Mouse (Mus musculus) c-Kit-positive CD71-positive TER-119-positive erythroid progenitor cells, embryonic 14.5 days (primary cell): ENCODE measurements around the gene Tec.
A peak's percentile ranks its signal among the peaks of the same experiment; 100 is the strongest.

ENCODE experiments used
- DNase-seq: peaks from one replicate; pipeline ENCODE4 v3.0.0-alpha.2; 2013; ENCODE audit warnings: low spot score

Tec gene

GRCm38 (mm10) chr5:72891534-72891933, 23.3 kb upstream of the Tec start:
- DNase-seq, result peak; percentile 41

- DNase-seq, result no peak
Observed at GRCm38 (mm10) chr5:72888260-72888659, 20.0 kb upstream of the Tec start.

GRCm38 (mm10) chr5:72886458-72887222, 18.4 kb upstream of the Tec start:
- DNase-seq, result no peak

GRCm38 (mm10) chr5:72883706-72884105, 15.4 kb upstream of the Tec start:
- DNase-seq, result no peak

- DNase-seq, result no peak
Observed at GRCm38 (mm10) chr5:72882412-72882765, 14.1 kb upstream of the Tec start.

- no peak for DNase-seq
Observed at GRCm38 (mm10) chr5:72881748-72882411, 13.6 kb upstream of the Tec start.

GRCm38 (mm10) chr5:72879736-72880135, 11.5 kb upstream of the Tec start:
- DNase-seq, result no peak

- no peak for DNase-seq
Observed at GRCm38 (mm10) chr5:72871114-72871513, 2.8 kb upstream of the Tec start.

GRCm38 (mm10) chr5:72869779-72870608, 1.7 kb upstream of the Tec start:
- DNase-seq, result no peak

GRCm38 (mm10) chr5:72867036-72867672, 1.1 kb downstream of the Tec start:
- DNase-seq, result no peak

- no peak for DNase-seq
Observed at GRCm38 (mm10) chr5:72866260-72866905, 1.9 kb downstream of the Tec start.

GRCm38 (mm10) chr5:72864654-72865178, 3.6 kb downstream of the Tec start:
- no peak for DNase-seq

GRCm38 (mm10) chr5:72863166-72863565, 5.1 kb downstream of the Tec start:
- DNase-seq, result no peak

GRCm38 (mm10) chr5:72861726-72862385, 6.4 kb downstream of the Tec start:
- no peak for DNase-seq

- DNase-seq, result no peak
Observed at GRCm38 (mm10) chr5:72860899-72861298, 7.4 kb downstream of the Tec start.

- DNase-seq, result no peak
Observed at GRCm38 (mm10) chr5:72858306-72858705, 10.0 kb downstream of the Tec start.

GRCm38 (mm10) chr5:72857756-72858155, 10.5 kb downstream of the Tec start:
- DNase-seq, result no peak

GRCm38 (mm10) chr5:72856255-72856878, 11.9 kb downstream of the Tec start:
- DNase-seq, result no peak

- DNase-seq, result no peak
Observed at GRCm38 (mm10) chr5:72855685-72856124, 12.6 kb downstream of the Tec start.
